Mouse (Mus musculus): ENCODE data around the gene Glp2r.

DNA sequence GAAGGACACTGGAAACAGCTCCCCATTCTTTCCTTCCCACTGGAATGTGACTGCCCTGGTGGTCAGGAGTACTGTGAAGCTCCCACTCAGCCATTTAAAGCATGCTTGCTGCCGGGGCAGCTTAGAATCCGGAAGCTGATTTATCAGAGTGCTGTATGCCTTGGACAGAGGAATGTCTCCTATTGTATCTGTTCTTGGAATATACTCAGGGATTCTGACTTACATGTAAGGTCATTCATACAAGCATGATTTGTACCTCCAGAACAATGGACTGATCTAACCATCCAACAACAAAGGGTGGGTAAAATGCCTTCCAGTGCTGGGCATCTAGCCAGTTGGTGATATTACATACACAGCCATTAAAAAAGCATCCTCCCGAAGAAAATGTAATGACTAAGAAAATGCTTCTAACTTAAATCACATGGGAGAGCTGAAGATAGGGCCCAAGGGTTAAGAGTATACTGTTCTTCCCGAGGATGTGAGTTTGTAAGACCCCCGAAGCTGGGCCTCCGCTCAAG lies 126.3 kb downstream of the Glp2r start:
- no peak for TF ChIP-seq MAFK (IDR thresholded peaks at IDR 0.05; ENCODE audit: insufficient read depth, low read depth, low read length)
- no peak for TF ChIP-seq HCFC1 (IDR thresholded peaks at IDR 0.05; ENCODE audit: borderline replicate concordance, insufficient read depth, low read length)
- no peak for TF ChIP-seq ZNF384 (IDR thresholded peaks at IDR 0.05; ENCODE audit: low read depth, low read length)

Measured in ES-E14 (cell line).